Mouse (Mus musculus) thymus, postnatal 0 days (tissue): ENCODE measurements around the gene Bscl2. TPM values are rescaled to one million over a fixed set of nuclear protein-coding genes. Genes with fewer than 3 reads are reported as not detected.

ENCODE experiments used
- microRNA-seq: library from miRNA; unstranded; fragments of <30 nt; microRNA quantifications from one replicate; pipeline ENCODE4, GENCODE M21; 2016; ENCODE audit warnings: borderline number of aligned reads
- polyA plus RNA-seq: library from polyadenylated mRNA; unstranded; fragments of >200 nt; fragmentation: Nextera tagmentation; extraction: Ambion mirVana; gene quantifications from 2 replicates; pipeline ENCODE4 v1.2.1, GENCODE M21; 2015

Bscl2 gene
- polyA plus RNA-seq, 1 experiment from 2014 or later = 63.0 TPM

Small RNA genes within 50 kb of the gene (microRNA-seq; reads per million reads assigned to microRNA genes)
- gene Mir5136 = not detected

Other genes with a start within 250 kb of the Bscl2 start
- gene Slc22a8, start 246.2 kb upstream of the Bscl2 start, polyA plus RNA-seq = 0.04 and 0.22 TPM in 2 replicates
- not detected in 2 replicates for gene Slc22a6, start 219.4 kb upstream of the Bscl2 start, polyA plus RNA-seq
- gene Chrm1, start 173.7 kb upstream of the Bscl2 start, polyA plus RNA-seq = 0.04 and 0.05 TPM in 2 replicates
- 122 and 131 TPM in 2 replicates for gene Slc3a2, start 114.1 kb upstream of the Bscl2 start, polyA plus RNA-seq
- 101 and 103 TPM in 2 replicates for gene Wdr74, start 101.6 kb upstream of the Bscl2 start, polyA plus RNA-seq
- 0.79 and 0.84 TPM in 2 replicates for gene 1700092M07Rik, start 96.7 kb upstream of the Bscl2 start, polyA plus RNA-seq
- 108 and 114 TPM in 2 replicates for gene Stx5a, start 96.1 kb upstream of the Bscl2 start, polyA plus RNA-seq
- gene Nxf1, start 80.4 kb upstream of the Bscl2 start, polyA plus RNA-seq = 182 and 200 TPM in 2 replicates
- gene Tmem223, start 66.5 kb upstream of the Bscl2 start, polyA plus RNA-seq = 205 and 223 TPM in 2 replicates
- gene Tmem179b, start 63.0 kb upstream of the Bscl2 start, polyA plus RNA-seq = 154 and 166 TPM in 2 replicates
- gene Taf6l, start 51.0 kb upstream of the Bscl2 start, polyA plus RNA-seq = 24.1 and 24.7 TPM in 2 replicates
- gene Polr2g, start 38.9 kb upstream of the Bscl2 start, polyA plus RNA-seq = 233 and 246 TPM in 2 replicates
- gene Zbtb3, start 34.9 kb upstream of the Bscl2 start, polyA plus RNA-seq = 2.9 and 3.5 TPM in 2 replicates
- gene Ttc9c, start 18.1 kb upstream of the Bscl2 start, polyA plus RNA-seq = 44.1 and 49.8 TPM in 2 replicates
- 4.3 and 5.3 TPM in 2 replicates for gene Hnrnpul2, start 17.5 kb upstream of the Bscl2 start, polyA plus RNA-seq
- gene AC129217.1, start 7.7 kb upstream of the Bscl2 start, polyA plus RNA-seq = not detected in 2 replicates
- 0.36 and 0.66 TPM in 2 replicates for gene Gng3, start 1.7 kb downstream of the Bscl2 start, polyA plus RNA-seq
- 0.78 and 1.1 TPM in 2 replicates for gene Lrrn4cl, start 13.3 kb downstream of the Bscl2 start, polyA plus RNA-seq
- gene Ubxn1, start 34.0 kb downstream of the Bscl2 start, polyA plus RNA-seq = 171 and 178 TPM in 2 replicates
- gene Uqcc3, start 43.5 kb downstream of the Bscl2 start, polyA plus RNA-seq = 106 and 119 TPM in 2 replicates
- gene Lbhd1, start 46.3 kb downstream of the Bscl2 start, polyA plus RNA-seq = 67.6 and 70.2 TPM in 2 replicates
- not detected in 2 replicates for gene Gm49403, start 46.5 kb downstream of the Bscl2 start, polyA plus RNA-seq
- 80.7 and 98.0 TPM in 2 replicates for gene 1810009A15Rik, start 51.4 kb downstream of the Bscl2 start, polyA plus RNA-seq
- not detected in 2 replicates for gene Gm49416, start 51.5 kb downstream of the Bscl2 start, polyA plus RNA-seq
- 32.4 and 33.6 TPM in 2 replicates for gene Ints5, start 55.5 kb downstream of the Bscl2 start, polyA plus RNA-seq
- gene Ganab, start 60.6 kb downstream of the Bscl2 start, polyA plus RNA-seq = 51.9 and 55.5 TPM in 2 replicates
- 28.4 and 29.3 TPM in 2 replicates for gene B3gat3, start 82.9 kb downstream of the Bscl2 start, polyA plus RNA-seq
- gene Rom1, start 91.9 kb downstream of the Bscl2 start, polyA plus RNA-seq = 4.7 TPM in 2 replicates
- 25.2 and 27.1 TPM in 2 replicates for gene Eml3, start 92.1 kb downstream of the Bscl2 start, polyA plus RNA-seq
- 203 and 214 TPM in 2 replicates for gene Mta2, start 104.4 kb downstream of the Bscl2 start, polyA plus RNA-seq
- 31.2 and 32.4 TPM in 2 replicates for gene Tut1, start 116.4 kb downstream of the Bscl2 start, polyA plus RNA-seq
- 326 and 340 TPM in 2 replicates for gene Eef1g, start 129.6 kb downstream of the Bscl2 start, polyA plus RNA-seq
- gene Ahnak, start 151.8 kb downstream of the Bscl2 start, polyA plus RNA-seq = 20.3 and 22.3 TPM in 2 replicates